Mouse (Mus musculus): ENCODE data around the gene Lig1. TPM values are rescaled to one million over a fixed set of nuclear protein-coding genes. Genes with fewer than 3 reads are reported as not detected.
"Not testable (repeated sequence)": the region's sequence is repeated elsewhere in the genome, so short reads cannot be mapped to it uniquely, and the experiment has no call there.

Lig1 gene
- total RNA-seq (2021) = 10 to 100 TPM in 1 of 2 experiments, 1 to 10 TPM in 1; 8.0 to 11.6 TPM
- long read RNA-seq, experiment 1, partial matches to known transcripts = 4 of 14 reads
- long read RNA-seq, experiment 1, other reads (novel, unspliced or antisense) = 9 of 14 reads
- long read RNA-seq, experiment 2, partial matches to known transcripts = 4 of 13 reads
- long read RNA-seq, experiment 2, other reads (novel, unspliced or antisense) = 6 of 13 reads

GRCm38 (mm10) chr7:13277081-13277480, at the start of gene Lig1:
Gene Lig1, plus strand, starts transcription at chr7:13277283.
- DNase-seq (ENCODE audit: low spot score in 2 of 2) = no peak
- intact Hi-C loops (cut with DNase I) = no loop called here

DNA sequence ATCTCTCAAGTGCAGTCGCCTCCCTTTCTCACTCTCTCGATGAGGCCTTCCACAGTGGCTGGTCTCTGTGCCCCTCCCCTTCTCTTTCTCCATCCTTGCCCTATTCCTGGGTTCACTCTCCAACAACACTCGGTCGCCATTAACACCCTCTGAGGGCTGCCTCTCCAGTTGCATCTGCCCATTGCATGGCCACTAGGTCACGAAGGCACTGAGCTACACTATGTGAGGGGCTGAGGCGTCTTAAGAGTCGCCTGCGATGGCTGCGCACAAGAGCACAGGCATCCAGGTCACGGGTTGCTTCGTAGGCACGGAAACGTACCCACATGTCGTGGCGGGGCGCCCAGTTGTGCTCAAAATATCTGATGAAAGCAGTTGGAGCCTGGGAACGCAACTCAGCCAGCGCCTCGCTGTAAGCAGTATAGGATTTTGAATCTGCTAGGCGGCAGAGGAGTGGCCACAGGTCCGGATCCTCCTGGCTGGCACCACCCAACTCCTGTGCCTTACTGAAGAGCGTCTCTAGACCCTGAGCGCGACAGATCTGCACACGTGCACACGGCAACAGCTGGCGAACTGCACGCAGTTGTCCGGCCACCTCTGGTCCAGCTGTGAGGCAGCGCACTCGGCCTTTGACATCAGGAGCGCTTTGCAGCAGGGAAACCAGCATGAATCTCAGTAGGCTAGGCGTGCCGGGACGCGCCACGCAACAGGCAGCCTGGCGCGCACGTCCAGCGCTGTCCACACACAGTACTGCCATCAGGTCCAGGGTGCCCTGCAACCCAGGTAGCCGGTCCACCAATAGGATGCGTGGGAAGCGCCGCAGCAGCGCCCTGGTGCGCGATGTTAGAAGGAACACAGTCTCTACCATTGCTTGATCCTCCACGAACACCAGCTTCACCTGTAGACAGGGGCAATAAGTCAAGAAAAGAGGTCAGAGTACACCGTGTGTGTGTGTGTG, 16.1 kb upstream of the Lig1 start:
- intact Hi-C loops (cut with DNase I) = no loop called here
- DNase-seq (ENCODE audit: low spot score in 2 of 2) = peak; percentile 33 to 67

- intact Hi-C loops (cut with DNase I) = no loop called here
- DNase-seq (ENCODE audit: low spot score in 2 of 2) = peak in 1 of 2 experiments; percentile 30
Observed at GRCm38 (mm10) chr7:13263851-13264250, 13.2 kb upstream of the Lig1 start.

DNA sequence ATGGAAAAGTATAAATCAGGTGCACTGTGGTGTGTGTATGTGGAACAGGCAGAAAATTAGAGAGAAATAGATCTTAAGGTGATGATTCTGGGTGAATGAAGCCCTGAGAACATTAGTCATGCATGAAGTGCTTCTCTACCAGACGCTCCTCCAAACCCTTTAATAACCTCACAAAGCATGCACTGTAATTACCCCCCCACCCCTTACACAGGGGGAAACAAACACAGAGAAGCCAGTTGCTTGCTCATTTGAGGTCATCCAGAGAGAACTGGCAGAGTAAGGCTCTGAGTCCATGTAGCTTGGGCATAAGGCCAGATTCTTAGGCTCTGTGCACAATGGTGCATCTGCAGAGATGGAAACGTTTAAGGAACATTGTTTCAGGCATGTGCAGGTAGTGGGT, 12.7 kb upstream of the Lig1 start:
- DNase-seq (ENCODE audit: low spot score in 2 of 2) = peak in 1 of 2 experiments; percentile 22
- intact Hi-C loops (cut with DNase I) = no loop called here

DNA sequence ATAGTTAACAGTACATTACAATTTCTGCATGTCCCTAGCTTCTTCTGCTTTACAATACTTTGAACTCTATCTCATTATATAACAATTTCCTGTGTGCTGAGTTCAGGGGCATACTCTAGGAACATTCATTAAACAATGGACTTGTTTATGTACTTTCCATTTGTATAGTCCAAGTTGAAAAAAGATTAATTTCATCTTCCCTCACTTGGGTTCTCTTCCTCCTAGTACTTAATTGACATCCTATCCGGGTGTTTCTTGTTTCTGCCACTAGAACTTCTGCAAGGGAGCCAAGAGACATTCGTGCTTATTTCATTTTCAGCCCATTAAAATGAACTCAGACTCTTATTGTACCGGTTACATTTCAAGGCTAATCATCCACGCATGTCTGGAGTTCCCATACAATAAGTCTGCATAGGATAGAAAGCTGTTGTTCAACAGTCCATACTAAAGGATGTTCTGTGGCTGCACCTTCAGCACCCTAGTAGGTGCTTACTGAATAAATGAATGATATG, 8.3 kb upstream of the Lig1 start:
- intact Hi-C loops (cut with DNase I) = no loop called here
- no peak for DNase-seq (ENCODE audit: low spot score in 2 of 2)

- no peak for DNase-seq (ENCODE audit: low spot score in 2 of 2)
- intact Hi-C loops (cut with DNase I) = no loop called here
Observed at GRCm38 (mm10) chr7:13269394-13269793, 7.7 kb upstream of the Lig1 start.

- intact Hi-C loops (cut with DNase I) = no loop called here
- no peak for DNase-seq (ENCODE audit: low spot score in 2 of 2)
Observed at GRCm38 (mm10) chr7:13271704-13272103, 5.4 kb upstream of the Lig1 start.

DNA sequence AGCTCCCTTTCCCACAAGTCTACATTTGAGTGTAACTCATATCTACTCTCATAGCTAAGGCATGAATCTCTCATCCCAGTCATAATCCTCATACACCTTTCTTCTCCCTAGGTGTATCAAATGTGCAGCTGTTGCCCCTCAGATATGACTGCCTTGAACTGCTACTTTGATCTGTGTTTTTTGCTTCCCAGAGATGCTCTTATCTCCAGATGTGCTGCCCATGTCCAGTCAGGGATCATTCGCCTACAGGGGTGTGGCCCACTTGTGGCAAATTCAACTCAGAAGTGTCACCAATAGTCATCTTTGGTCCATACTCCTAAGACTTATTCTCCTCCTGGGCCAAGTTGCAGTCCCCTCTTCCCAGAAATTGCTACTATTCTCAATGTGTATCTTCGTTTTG, 750 bp downstream of the Lig1 start:
- intact Hi-C loops (cut with DNase I) = no loop called here
- no peak for DNase-seq (ENCODE audit: low spot score in 2 of 2)

DNA sequence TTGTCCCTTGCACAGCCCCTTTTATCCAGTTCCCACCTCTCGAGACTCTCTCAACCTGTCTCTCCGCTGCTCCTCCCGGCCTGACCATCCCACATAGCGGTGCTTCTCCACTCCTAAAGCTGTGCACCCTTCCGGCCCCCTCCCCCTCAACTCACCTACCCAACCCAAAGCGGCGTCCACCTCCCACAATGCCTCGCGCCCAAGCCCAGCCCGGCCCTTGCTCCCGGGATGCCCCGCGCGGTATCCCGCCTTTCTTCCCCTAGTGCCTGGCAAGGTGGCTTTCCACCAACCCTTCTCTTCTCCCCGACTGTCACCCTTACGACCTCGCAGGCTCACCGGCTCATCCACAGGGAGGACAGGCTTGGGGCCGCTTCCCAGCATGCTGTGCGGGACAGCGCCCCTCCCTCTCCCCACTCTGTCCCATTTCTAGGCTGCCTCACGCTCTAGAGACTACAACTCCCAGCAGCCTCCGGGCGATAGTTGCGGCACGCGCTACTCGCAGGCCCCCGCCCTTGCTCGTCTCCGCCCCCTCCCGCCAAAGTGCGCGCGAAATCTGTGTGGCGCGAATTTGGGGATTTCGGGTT, 1.3 kb downstream of the Lig1 start, which contains the start of gene Zswim9:
Gene Zswim9 (minus strand): TSS at position 414 of the 584 bp plus-strand sequence.
- DNase-seq (ENCODE audit: low spot score in 2 of 2) = peak; percentile 92 to 94
- intact Hi-C loops (cut with DNase I) = no loop called here

- intact Hi-C loops (cut with DNase I); DNase-seq (ENCODE audit: low spot score in 2 of 2): not testable (repeated sequence)
Observed at GRCm38 (mm10) chr7:13278957-13279356, 1.9 kb downstream of the Lig1 start.

DNA sequence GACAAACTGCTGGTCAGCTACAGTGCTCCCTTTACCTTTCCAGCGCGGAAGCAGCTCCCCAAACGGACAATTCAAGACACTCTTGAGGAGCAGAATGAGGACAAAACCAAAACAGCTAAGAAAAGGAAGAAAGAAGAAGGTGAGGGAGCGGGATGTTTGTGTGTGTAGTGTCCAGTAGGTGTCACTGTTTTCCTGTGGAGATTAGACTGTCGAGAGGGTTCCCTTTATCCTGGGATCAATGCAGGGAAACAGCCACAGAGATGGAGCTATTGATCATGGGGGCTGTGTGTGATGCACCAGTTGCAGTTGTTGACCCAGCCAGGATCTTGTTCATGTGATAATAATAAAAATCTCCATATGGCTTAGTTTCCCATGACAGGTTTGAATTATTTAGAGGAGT, 11.5 kb downstream of the Lig1 start:
- DNase-seq (ENCODE audit: low spot score in 2 of 2) = peak; percentile 40 to 51

DNA sequence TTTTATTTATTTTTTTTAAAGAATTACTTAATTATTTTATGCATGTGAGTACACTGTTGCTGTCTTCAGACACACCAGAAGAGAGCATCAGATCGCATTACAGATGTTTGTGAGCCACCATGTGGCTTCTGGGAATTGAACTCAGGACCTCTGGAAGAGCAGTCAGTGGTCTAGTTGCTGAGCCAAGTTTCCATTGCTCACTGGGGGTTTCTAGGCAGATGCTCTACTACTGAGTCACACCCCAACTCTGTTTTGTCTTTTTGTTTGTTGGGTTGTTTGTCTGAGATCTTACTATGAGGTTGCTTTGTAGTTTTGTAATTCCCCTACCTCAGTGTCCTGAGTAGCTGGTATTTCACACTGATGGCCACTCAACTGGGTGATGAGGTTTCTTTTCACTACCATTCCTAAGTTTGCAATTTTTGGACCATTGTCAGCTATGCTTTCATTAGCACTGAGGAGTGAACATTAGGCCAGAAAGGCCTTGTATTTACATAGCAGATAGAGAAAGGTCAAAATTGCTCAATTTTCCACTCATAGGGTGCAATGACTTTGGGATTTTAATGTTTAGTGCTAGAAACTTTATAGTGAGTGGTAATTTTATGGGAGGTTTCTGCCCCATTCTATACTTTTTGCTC, 13.1 kb downstream of the Lig1 start:
- DNase-seq (ENCODE audit: low spot score in 2 of 2) = no peak
- intact Hi-C loops (cut with DNase I) = loop anchor here (10.0 kb wide), 1 partner anchor 65 kb away; no protein-coding TSS in a partner anchor

More for the DNA sequence above, 11.5 kb downstream of the Lig1 start:
- intact Hi-C loops (cut with DNase I) = loop anchor here (2.0 kb wide), 1 partner anchor 222 kb away; no protein-coding TSS in a partner anchor

DNA sequence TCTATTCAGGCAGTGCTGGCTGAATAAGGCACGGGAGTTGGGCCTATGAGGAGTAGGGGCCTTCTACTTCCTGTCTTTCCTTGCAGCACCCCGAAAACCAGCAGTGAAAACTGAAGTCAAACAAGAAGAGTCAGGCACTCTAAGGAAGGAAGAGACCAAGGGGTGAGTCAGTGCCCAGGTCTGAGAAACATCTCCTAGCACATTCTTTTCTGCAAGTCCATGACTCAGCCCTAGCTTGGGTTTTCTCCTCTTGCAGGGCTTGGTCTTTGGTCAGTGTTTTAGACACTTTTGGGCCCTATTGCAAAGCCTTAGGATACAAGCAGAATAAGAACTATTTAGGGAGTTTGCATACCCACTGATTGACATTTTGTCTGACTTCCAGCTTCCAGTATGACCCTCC, 14.3 kb downstream of the Lig1 start:
- intact Hi-C loops (cut with DNase I) = loop anchor here (10.0 kb wide), 1 partner anchor 63 kb away; no protein-coding TSS in a partner anchor
- no peak for DNase-seq (ENCODE audit: low spot score in 2 of 2)

DNA sequence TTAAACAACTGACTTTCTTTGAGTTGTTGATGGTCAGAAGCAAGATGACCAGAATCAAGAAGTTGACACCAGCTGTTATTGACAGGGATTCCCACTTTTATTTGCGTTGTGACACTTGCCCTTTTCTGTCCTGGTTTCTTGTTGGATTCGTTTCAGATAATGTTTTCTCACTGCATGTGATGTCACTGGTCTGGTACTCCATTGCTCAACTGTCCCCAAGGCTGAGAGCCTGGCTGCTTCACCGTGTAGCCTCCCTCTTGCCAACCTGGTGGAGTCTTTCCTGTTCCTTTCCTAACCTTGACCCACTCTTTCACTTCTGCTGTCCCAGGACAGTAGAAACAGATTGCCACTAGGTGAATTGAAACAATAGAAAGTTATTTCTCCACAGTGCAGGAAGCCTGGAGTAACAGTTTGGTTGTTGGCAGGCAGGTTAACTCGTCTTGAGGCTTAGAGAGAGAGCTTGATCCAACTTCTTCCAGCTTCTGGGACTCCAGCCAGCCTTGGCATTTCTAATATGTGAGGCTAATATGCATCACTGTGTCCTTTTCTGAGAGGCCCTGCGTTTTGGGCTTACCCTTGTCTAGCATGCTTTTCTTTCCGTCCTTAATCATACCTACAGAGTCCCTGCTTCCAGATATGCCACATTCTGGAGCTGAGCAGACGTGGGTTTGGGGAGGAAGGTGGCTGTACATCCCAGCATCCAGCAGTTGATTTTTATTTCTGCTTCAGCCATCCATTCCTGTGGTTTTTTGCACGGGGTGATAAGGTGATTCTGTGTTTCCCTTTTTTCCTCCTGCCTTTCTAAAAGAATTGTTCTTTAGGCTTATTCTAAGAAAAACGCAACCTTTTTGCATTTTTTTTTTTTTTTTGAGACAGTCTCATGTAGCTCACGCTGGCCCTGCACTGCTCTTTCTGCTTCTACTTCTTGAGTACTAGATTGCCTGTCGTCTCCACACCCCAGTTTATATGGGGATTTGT, 17.1 kb downstream of the Lig1 start:
- intact Hi-C loops (cut with DNase I) = loop anchor here (10.0 kb wide), 1 partner anchor 61 kb away; no protein-coding TSS in a partner anchor
- no peak for DNase-seq (ENCODE audit: low spot score in 2 of 2)

- intact Hi-C loops (cut with DNase I) = loop anchor here (10.0 kb wide), 1 partner anchor 60 kb away; no protein-coding TSS in a partner anchor
- DNase-seq (ENCODE audit: low spot score in 2 of 2) = no peak
Observed at GRCm38 (mm10) chr7:13295256-13295655, 18.2 kb downstream of the Lig1 start.

DNA sequence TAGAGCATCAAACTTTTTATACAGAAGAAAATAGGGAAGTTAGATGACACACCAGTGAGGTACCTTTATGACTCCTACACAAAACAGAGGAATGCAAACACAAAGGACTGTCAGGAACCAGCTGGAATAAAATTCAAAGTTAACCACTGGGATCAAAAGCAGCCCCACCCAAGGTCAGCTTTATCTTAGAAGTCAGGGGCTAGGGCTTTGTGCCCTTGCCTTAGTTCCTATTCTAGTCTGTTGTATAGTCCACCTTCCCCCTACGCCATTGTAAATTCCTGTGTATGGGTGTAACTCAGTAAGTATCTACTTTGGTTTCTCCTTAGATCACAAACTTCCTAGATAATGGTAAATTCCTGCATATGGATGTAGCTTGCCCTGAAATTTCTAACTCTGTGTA, 20.6 kb downstream of the Lig1 start:
- intact Hi-C loops (cut with DNase I) = loop anchor here (10.0 kb wide), 1 partner anchor 57 kb away; no protein-coding TSS in a partner anchor
- DNase-seq (ENCODE audit: low spot score in 2 of 2) = no peak

DNA sequence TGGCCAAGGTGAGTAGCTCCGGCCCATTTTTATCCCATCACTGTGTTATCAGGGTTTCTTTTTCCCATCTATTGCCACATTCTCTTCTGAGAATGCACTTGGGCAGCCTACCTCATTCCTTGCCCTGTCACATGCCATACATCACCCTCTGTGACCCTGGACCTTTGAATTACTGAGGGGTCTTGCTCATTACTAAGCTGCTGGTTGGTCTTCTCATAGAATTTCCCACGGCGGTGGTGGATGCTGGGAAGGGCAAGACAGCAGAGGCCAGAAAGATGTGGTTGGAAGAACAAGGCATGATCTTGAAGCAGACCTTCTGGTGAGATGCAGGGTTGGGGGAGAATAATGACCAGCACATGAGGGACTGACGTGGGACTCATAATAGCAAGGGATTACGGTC, 21.7 kb downstream of the Lig1 start:
- intact Hi-C loops (cut with DNase I) = loop anchor here (10.0 kb wide), 1 partner anchor 56 kb away; no protein-coding TSS in a partner anchor
- no peak for DNase-seq (ENCODE audit: low spot score in 2 of 2)

GRCm38 (mm10) chr7:13301643-13302042, 24.6 kb downstream of the Lig1 start:
- DNase-seq (ENCODE audit: low spot score in 2 of 2) = no peak
- intact Hi-C loops (cut with DNase I) = no loop called here
